Mouse (Mus musculus) limb, embryonic 14.5 days (tissue): Measurements from ENCODE around the gene Best3. TPM values are rescaled to one million over a fixed set of nuclear protein-coding genes. Genes with fewer than 3 reads are reported as not detected.

Source experiments
- ATAC-seq: fragments of 200-750 bp; cut with Nextera tagmentation; 2 replicates; pipeline ENCODE4 v1.8.0; 2017; ENCODE audit warnings: low read depth, moderate number of reproducible peaks, moderate TSS enrichment; ENCODE audit not compliant: low FRiP score
- DNase-seq: peaks from one replicate; pipeline ENCODE4 v3.0.0-alpha.2; 2015; ENCODE audit warnings: low spot score
- H3K27ac ChIP-seq: fragments of 300-500 bp; sonication (generic); replicated peaks from 2 replicates; pipeline ENCODE4 v1.5.1; 2014; ENCODE audit warnings: low read depth, mild to moderate bottlenecking, low read length, moderate library complexity, mixed read lengths
- H3K27me3 ChIP-seq: fragments of 300-500 bp; sonication (generic); 2 replicates; pipeline ENCODE4 v1.6.1; 2014; ENCODE audit warnings: low read length, mixed read lengths; ENCODE audit not compliant: control insufficient read depth, insufficient read depth
- H3K36me3 ChIP-seq: fragments of 300-500 bp; sonication (generic); 2 replicates; pipeline ENCODE4 v1.6.1; 2014; ENCODE audit warnings: mild to moderate bottlenecking, low read length, moderate library complexity, mixed read lengths; ENCODE audit not compliant: control insufficient read depth, insufficient read depth
- H3K4me1 ChIP-seq: fragments of 300-500 bp; sonication (generic); 2 replicates; pipeline ENCODE4 v1.6.1; 2014; ENCODE audit warnings: antibody characterized with exemption, low read length, mixed read lengths; ENCODE audit not compliant: control insufficient read depth, insufficient read depth
- H3K4me2 ChIP-seq: fragments of 300-500 bp; sonication (generic); replicated peaks from 2 replicates; pipeline ENCODE4 v1.6.1; 2014; ENCODE audit warnings: low read depth, mild to moderate bottlenecking, low read length, moderate library complexity; ENCODE audit not compliant: severe bottlenecking
- H3K4me3 ChIP-seq: fragments of 300-500 bp; sonication (generic); replicated peaks from 2 replicates; pipeline ENCODE4 v1.5.1; 2014; ENCODE audit warnings: low read length
- H3K9ac ChIP-seq: fragments of 300-500 bp; sonication (generic); 2 replicates; pipeline ENCODE4 v1.6.1; 2014; ENCODE audit warnings: mild to moderate bottlenecking, low read depth, low read length, moderate library complexity; ENCODE audit not compliant: severe bottlenecking
- H3K9me3 ChIP-seq: fragments of 300-500 bp; sonication (generic); 2 replicates; pipeline ENCODE4 v1.6.1; 2016; ENCODE audit warnings: low read length; ENCODE audit not compliant: control insufficient read depth
- POLR2A ChIP-seq: fragments of 200-500 bp; IDR thresholded peaks from 2 replicates; pipeline ENCODE4 v1.8.0; 2012; ENCODE audit warnings: inconsistent platforms, mild to moderate bottlenecking, moderate library complexity, borderline replicate concordance; ENCODE audit not compliant: insufficient read depth, insufficient read length; ENCODE audit errors: extremely low read depth
- WGBS: fragments of 180-500 bp; shearing (Covaris S2); extraction: QIAGEN DNeasy Blood & Tissue Kit; methylation state at CpG from one replicate; pipeline ENCODE4 v1.1.7; 2014; 5-methylcytosine and 5-hydroxymethylcytosine counted together
- polyA plus RNA-seq, 2 experiments: library from polyadenylated mRNA; depleted of rRNA in 1 of 2; stranded (reverse) in 1 of 2; unstranded in 1 of 2; fragments of >200 nt; fragmentation: Nextera tagmentation in 1 of 2; extraction: Ambion mirVana in 1 of 2; gene quantifications; 2 replicates each; pipeline versions ENCODE4 v1.2.1 to v1.2.3; 2012 to 2014

Gene Best3
- polyA plus RNA-seq, 2 experiments: 1.4 to 3.1 TPM

DNA sequence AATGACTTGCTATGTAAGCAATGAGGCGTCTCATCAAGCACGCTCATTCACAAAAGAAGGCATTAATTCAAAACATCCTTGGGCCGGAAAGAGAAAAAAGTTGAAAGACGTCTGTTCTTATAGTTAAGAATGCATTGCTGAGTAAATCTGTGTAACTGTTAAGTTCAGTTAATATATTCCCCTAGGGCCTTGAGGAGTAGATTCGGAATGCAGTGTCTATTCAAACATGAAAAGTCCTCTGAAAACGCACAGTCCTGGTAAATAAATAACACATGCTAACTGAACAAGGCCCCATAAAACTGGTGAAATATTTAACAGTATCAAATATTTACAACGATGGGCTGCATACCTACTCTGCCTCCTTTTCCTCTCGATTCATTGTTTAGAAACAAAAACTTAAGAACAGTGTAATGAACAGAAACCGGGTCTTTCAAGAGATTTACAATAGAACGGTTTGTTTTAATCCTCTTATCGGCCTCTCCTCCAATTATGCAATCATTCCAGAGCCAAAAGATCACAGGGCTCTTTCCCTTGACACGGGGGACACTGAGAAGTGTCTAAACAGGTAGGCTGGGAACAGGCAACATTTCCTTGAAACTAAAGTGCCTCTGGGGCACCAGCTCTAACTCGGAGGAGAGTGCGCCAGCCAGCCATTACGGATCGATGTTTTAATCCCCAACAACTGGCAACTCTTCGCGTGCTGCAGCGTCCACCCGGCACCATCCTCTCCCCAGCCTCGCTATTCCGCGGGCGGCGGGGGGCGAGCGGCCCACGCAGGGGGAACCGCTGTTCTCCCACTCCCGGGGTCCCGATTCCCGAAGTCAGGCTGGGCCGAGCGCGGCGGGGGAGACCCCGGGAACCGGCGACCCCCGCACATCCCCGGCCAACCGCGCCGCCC lies 36.8 kb upstream of the Best3 start:
- H3K27ac ChIP-seq: peak overlapping the region; percentile 58; the same call in 1 of the 2 replicates
- no peak for TF ChIP-seq POLR2A
- WGBS: 2% methylated on average over 41 of the region's 44 CpGs
- H3K4me3 ChIP-seq: peak overlapping the region; percentile 70
- H3K9me3 ChIP-seq: no peaks in the 10 kb centered on the region; the same call in 1 of the 2 replicates
- peaks cover 9% of the 10 kb centered on the region; the same call in 1 of the 2 replicates for H3K4me1 ChIP-seq
- H3K9ac ChIP-seq: peak overlapping the region; percentile 77
- 0 out of 2 replicates have a peak, but pooled peaks have one; percentile 0 for ATAC-seq
- H3K36me3 ChIP-seq: no peaks in the 10 kb centered on the region
- DNase-seq: no peak
- no peaks in the 10 kb centered on the region for H3K27me3 ChIP-seq
- H3K4me2 ChIP-seq: peak overlapping the region; percentile 66

DNA sequence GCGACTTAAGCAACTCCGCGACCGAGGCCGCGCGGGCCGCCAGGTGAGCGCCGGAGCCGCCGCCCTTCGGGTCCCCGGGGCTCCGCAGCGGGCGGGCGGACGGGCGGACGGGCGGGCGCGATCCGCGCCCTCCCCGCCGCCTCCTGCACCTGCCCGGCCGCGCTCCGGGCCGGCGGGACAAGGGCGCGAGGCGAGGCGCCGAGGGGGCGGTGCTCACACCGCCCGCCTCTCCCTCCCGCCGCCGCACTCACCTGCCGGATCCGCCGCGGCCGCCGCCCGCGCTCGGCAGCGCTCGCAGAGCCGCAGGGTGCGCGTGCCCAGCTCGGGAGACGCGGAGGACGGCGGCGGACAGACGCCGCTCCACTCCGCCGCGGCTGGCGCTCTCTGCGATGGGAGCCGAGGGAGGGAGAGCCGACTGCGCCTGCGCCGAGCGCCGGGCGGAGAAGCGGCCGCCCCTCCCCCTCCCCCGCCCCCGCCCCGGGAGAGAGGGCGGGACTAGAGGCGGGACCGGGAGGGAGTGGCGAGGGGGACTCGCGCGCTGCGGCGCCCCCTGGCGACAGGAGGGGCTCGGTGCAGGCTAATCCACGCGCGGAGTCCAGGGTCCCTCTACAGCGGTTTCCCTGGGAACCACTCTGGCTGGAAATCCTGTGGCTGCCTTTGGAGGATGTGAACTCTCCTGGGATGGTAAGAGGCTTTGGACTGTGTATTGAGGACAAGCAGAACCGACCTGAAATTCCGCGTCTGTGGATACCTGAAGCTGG lies 35.9 kb upstream of the Best3 start, which contains the start of gene Rab3ip:
TSS of gene Rab3ip (minus strand) at position 761 of the 761 bp plus-strand sequence.
- under 1% methylated on average over 36 of the region's 103 CpGs for WGBS
- DNase-seq: peak; percentile 87
- no peaks in the 10 kb centered on the region for H3K27me3 ChIP-seq

DNA sequence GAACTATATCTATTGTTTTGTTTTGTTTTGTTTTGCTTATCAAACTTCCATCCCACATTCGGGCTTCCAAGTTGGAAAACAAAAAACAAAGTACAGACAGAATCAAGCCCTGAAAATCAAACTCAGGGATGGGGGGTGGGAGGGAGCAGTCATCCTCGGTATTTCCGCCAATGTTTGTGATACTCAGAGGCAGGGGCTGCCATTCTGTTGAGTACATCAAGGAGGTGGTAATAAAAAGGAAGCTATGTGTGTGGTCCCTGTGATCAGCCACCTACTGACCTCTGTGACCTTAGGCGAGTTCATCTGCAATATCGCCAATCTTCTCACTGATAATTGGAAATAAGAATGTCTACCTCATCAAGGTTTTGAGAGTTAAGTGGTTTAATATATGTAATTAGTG lies 35.2 kb upstream of the Best3 start:
- peak overlapping the region; percentile 70 for H3K4me3 ChIP-seq
- H3K27me3 ChIP-seq: no peaks in the 10 kb centered on the region
- no peaks in the 10 kb centered on the region; the same call in 1 of the 2 replicates for H3K9me3 ChIP-seq
- DNase-seq (no peak), ATAC-seq (no peak)
- H3K27ac ChIP-seq: no peak overlapping the region
- H3K4me2 ChIP-seq: peak overlapping the region; percentile 66
- H3K9ac ChIP-seq: no peak overlapping the region
- 19% methylated on average over 5 of the region's 5 CpGs for WGBS
- H3K4me1 ChIP-seq: peaks cover 9% of the 10 kb centered on the region; the same call in 1 of the 2 replicates
- TF ChIP-seq POLR2A: no peak
- H3K36me3 ChIP-seq: no peaks in the 10 kb centered on the region

More for the DNA sequence above, 35.9 kb upstream of the Best3 start, which contains the start of gene Rab3ip:
- Histone ChIP-seq H3K4me1 (peaks cover 9% of the 10 kb centered on the region; the same call in 1 of the 2 replicates), H3K4me3 (peak within 1 kb of the TSS; percentile 70), H3K4me2 (peak within 1 kb of the TSS; percentile 66), H3K9ac (peak within 1 kb of the TSS; percentile 77), H3K9me3 (no peaks in the 10 kb centered on the region; the same call in 1 of the 2 replicates), H3K27ac (peak within 1 kb of the TSS; percentile 58), H3K36me3 (no peaks in the 10 kb centered on the region)
- peak; percentile 94 for ATAC-seq
- 0 out of 2 replicates have a peak, but pooled peaks have one; percentile 49 for TF ChIP-seq POLR2A

DNA sequence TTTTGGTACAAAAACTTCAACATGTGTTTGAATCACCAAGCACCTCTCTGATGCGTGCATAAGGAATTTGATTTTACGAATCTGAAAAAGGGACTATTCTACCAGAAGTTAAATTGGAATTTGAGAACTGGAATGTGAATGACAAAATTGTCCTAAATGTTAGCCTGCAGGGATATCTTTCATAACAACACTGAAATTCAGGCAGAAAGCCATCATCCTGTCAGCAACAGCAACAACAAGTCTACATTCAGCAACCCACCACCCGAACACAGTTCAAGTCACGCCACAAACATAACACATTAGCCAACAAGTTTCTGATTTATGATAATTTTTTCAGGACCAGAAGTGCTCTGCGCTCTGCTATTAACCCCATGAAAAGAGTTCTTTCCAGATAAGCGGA lies 30.9 kb upstream of the Best3 start:
- DNase-seq (no peak), ATAC-seq (no peak)
- Histone ChIP-seq H3K4me3 (no peak overlapping the region), H3K27me3 (no peaks in the 10 kb centered on the region), H3K9ac (no peak overlapping the region), H3K27ac (no peak overlapping the region), H3K4me2 (no peak overlapping the region), H3K4me1 (no peaks in the 10 kb centered on the region), H3K36me3 (no peaks in the 10 kb centered on the region), H3K9me3 (no peaks in the 10 kb centered on the region; the same call in 1 of the 2 replicates)
- no peak for TF ChIP-seq POLR2A
- WGBS: 88% methylated on average over 6 of the region's 6 CpGs

DNA sequence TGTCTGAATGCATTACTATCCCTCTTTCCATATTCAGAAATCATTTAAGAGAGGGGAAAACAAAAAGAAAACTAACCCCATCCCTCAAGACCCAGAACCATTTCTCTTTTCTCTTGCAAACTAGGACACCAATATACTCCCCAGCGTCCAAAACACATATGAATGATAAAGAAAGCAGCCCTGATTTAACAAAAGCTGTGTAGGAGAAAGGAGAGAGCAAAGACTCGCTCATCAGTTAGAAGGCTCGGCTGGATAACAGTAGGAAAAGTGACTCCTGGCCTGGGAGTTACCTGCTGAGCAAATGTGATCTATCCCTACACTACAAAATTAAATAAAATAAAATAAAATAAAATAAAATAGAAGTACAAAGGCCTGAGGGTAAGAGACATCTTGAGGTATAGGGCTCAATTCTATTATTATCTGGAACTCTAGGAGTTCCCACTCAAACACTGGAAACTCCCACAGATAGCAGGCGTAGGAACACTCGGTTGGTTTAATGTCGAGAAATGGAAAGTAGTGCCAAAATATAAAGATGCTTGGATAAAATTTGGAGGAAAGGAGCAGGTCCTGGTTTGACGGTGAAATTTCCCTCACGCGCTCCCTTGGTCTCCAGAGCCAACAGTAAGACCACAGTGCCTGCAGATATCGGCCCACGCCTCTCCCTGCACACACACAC lies 29.5 kb upstream of the Best3 start:
- H3K27ac ChIP-seq: no peak overlapping the region
- H3K4me3 ChIP-seq: no peak overlapping the region
- ATAC-seq (no peak), DNase-seq (no peak)
- no peaks in the 10 kb centered on the region for H3K27me3 ChIP-seq
- H3K4me1 ChIP-seq: no peaks in the 10 kb centered on the region
- WGBS: 89% methylated on average over 11 of the region's 11 CpGs
- no peaks in the 10 kb centered on the region for H3K36me3 ChIP-seq
- H3K4me2 ChIP-seq: no peak overlapping the region
- H3K9me3 ChIP-seq: no peaks in the 10 kb centered on the region; the same call in 1 of the 2 replicates
- H3K9ac ChIP-seq: no peak overlapping the region
- TF ChIP-seq POLR2A: no peak
